Mouse (Mus musculus) bone marrow macrophage, adult 2 months (primary cell): ENCODE measurements around the gene 9530053A07Rik.

Experiments
- CTCF ChIP-seq: IDR thresholded peaks from 2 replicates; pipeline ENCODE4 v1.5.1; 2012; ENCODE audit warnings: low read depth, mild to moderate bottlenecking, low read length, moderate library complexity
- POLR2A ChIP-seq: IDR thresholded peaks from 2 replicates; pipeline ENCODE4 v1.6.1; 2012; ENCODE audit warnings: mild to moderate bottlenecking, low read depth, low read length, borderline replicate concordance

DNA sequence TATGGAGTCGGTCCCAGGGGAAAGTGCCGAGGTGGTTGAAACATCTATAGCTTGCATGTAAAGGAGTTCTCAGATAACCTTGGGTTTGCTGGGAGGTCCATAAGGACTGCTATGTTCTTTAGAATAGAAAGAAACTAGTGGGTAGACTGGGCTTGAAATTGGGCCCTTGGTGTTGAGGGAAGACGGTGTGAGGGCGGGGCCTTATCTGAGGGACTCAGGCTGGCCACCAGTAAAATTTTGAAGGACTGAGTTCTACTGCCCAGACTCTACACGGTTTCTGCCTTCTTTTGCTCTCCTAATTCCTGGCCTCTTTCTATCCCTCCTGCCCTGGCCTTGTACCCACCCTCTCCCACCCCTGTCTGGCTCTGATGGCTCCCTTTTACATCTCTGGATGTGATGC is 51.6 kb downstream of the 9530053A07Rik start:
- no peak for TF ChIP-seq CTCF
- TF ChIP-seq POLR2A: no peak
